Mouse (Mus musculus): ENCODE results near the gene Nbeal2. TPM values are rescaled to one million over a fixed set of nuclear protein-coding genes. Genes with fewer than 3 reads are reported as not detected.
A peak's percentile ranks its signal among the peaks of the same experiment; 100 is the strongest.

Gene Nbeal2
- polyA plus RNA-seq, 1 experiment from 2014 or later = 5.9 TPM

- no peaks in the 10 kb centered on the region for H3K9me3 ChIP-seq (ENCODE audit: control insufficient read depth, low read length)
- H3K36me3 ChIP-seq (ENCODE audit: control insufficient read depth, insufficient read depth) = no peaks in the 10 kb centered on the region
- H3K4me1 ChIP-seq (replicated peaks; ENCODE audit: control insufficient read depth, insufficient read depth, low read length) = peaks cover 16% of the 10 kb centered on the region
- ATAC-seq = peak; percentile 97
- 0% methylated on average over 41 of the region's 41 CpGs for WGBS
- H3K4me3 ChIP-seq (replicated peaks; ENCODE audit: low read length) = peak within 1 kb of the TSS; percentile 63
- H3K9ac ChIP-seq (replicated peaks; ENCODE audit: low read depth, low read length) = peak within 1 kb of the TSS; percentile 77
- peak within 1 kb of the TSS; percentile 79 for H3K27ac ChIP-seq (ENCODE audit: low read length)
- H3K4me2 ChIP-seq (ENCODE audit: low read length) = peak within 1 kb of the TSS; percentile 97
- no peaks in the 10 kb centered on the region for H3K27me3 ChIP-seq (replicated peaks; ENCODE audit: control insufficient read depth, insufficient read depth, low read length)
Observed at GRCm38 (mm10) chr9:110624361-110625166, 29.4 kb downstream of the Nbeal2 start, which contains the start of gene Nradd. Gene Nradd, minus strand, starts transcription at chr9:110624452.

DNA sequence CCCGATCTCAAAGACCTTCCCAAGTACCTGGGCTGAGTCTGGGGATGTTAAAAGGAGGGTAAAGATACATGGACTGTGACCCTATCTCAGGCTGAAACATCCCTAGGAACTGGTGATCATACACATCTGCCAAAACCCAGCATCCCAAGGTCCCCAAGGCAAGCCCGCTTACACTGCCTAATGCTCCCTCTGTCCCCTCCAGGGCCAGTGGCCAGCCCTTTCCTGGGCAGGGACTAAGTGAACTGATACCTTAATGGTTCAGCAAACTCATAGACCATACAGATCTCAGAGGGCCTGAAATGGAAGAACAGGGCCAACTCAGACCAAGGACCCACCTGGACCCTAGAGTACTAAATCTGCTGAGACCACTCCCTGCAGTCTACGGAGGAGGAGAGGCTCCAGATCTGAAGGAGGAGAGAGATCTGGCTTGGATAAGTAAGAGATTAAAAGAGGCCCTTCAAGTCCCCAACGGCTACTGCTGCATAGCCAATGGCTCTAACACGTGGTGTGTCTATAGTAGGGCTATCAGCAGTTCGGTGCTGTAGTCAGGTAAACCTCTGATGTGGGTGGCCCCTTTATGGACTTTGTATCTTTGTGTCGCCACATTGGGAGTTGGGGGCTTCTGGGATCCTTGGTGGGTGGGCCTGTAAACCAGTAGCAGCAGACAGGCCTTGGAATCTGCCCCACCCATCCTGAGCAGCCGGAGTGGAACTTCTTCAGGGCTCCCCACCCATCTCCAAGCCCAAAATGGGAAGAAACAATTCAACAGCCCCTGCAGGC, 30.4 kb downstream of the Nbeal2 start:
- 45% methylated on average over 8 of the region's 8 CpGs for WGBS
- Histone ChIP-seq H3K9ac (replicated peaks; ENCODE audit: low read depth, low read length) (peak overlapping the region; percentile 77), H3K27ac (ENCODE audit: low read length) (no peak overlapping the region), H3K9me3 (ENCODE audit: control insufficient read depth, low read length) (no peaks in the 10 kb centered on the region), H3K4me3 (replicated peaks; ENCODE audit: low read length) (peak overlapping the region; percentile 63), H3K4me2 (ENCODE audit: low read length) (peak overlapping the region; percentile 97), H3K4me1 (replicated peaks; ENCODE audit: control insufficient read depth, insufficient read depth, low read length) (peaks cover 16% of the 10 kb centered on the region), H3K27me3 (replicated peaks; ENCODE audit: control insufficient read depth, insufficient read depth, low read length) (no peaks in the 10 kb centered on the region), H3K36me3 (ENCODE audit: control insufficient read depth, insufficient read depth) (0 out of 2 replicates have a peak, but pooled peaks cover 3% of the 10 kb centered on the region)
- ATAC-seq = no peak

DNA sequence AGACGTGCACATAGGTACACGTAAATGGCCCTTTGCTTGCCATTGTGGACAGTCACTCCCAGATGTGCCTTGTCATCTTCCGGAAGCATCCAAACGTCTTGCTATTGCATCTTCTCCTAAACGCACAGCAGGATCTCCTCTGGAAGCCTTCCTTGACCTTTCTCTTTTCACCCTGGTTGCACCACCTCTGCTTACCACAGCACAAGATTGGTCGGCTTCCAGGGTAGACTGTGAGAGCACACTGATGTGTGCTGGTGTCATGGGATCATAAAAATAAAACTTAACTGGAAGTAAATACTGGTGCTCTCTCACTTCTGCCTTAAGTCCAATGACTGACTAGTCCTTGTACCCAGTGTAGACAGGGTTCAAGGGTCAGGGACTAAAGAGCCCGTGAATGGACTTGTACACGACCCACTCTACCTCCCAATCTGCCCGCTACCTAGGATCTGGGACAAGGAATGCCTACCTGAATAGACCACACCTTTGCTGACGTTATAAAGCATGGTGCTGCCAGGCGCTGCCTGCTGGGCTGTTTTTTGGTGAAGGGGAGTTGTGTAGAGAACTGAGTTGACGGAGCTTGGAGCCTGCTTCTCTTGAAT, 31.2 kb downstream of the Nbeal2 start:
- Histone ChIP-seq H3K4me1 (replicated peaks; ENCODE audit: control insufficient read depth, insufficient read depth, low read length) (peaks cover 16% of the 10 kb centered on the region), H3K36me3 (ENCODE audit: control insufficient read depth, insufficient read depth) (peaks cover 9% of the 10 kb centered on the region; the same call in 1 of the 2 replicates), H3K9me3 (ENCODE audit: control insufficient read depth, low read length) (no peaks in the 10 kb centered on the region), H3K27ac (ENCODE audit: low read length) (no peak overlapping the region), H3K4me2 (ENCODE audit: low read length) (no peak overlapping the region), H3K9ac (replicated peaks; ENCODE audit: low read depth, low read length) (no peak overlapping the region), H3K27me3 (replicated peaks; ENCODE audit: control insufficient read depth, insufficient read depth, low read length) (no peaks in the 10 kb centered on the region), H3K4me3 (replicated peaks; ENCODE audit: low read length) (no peak overlapping the region)
- WGBS = 83% methylated on average over 12 of the region's 12 CpGs
- ATAC-seq = no peak

DNA sequence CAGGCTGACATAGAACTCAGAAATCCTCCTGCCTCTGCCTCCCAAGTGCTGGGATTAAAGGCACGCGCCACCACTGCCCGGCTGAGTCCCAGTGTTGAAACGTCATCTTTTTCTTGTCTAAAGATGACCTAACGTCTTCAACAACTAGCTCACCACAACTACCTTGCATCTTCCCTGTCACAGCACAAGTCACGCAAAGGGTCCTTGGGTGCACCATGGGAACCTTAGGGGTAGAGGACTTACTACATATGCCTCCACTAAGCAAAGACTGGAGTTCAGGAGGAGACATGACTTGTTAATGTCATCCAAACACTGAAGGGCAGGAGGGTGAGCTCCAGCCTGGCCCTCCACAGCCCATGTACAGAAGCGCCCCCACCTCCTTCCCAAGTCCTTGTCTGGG, 33.3 kb downstream of the Nbeal2 start:
- no peak overlapping the region for H3K27ac ChIP-seq (ENCODE audit: low read length)
- H3K4me1 ChIP-seq (replicated peaks; ENCODE audit: control insufficient read depth, insufficient read depth, low read length) = peaks cover 16% of the 10 kb centered on the region
- no peak overlapping the region for H3K9ac ChIP-seq (replicated peaks; ENCODE audit: low read depth, low read length)
- ATAC-seq = no peak
- 92% methylated on average over 7 of the region's 7 CpGs for WGBS
- peaks cover 17% of the 10 kb centered on the region for H3K36me3 ChIP-seq (ENCODE audit: control insufficient read depth, insufficient read depth)
- no peaks in the 10 kb centered on the region for H3K9me3 ChIP-seq (ENCODE audit: control insufficient read depth, low read length)
- no peak overlapping the region for H3K4me3 ChIP-seq (replicated peaks; ENCODE audit: low read length)
- H3K4me2 ChIP-seq (ENCODE audit: low read length) = no peak overlapping the region
- H3K27me3 ChIP-seq (replicated peaks; ENCODE audit: control insufficient read depth, insufficient read depth, low read length) = no peaks in the 10 kb centered on the region

GRCm38 (mm10) chr9:110620180-110620579, 33.8 kb downstream of the Nbeal2 start:
- Histone ChIP-seq H3K4me1 (replicated peaks; ENCODE audit: control insufficient read depth, insufficient read depth, low read length) (peaks cover 13% of the 10 kb centered on the region), H3K27ac (ENCODE audit: low read length) (no peak overlapping the region), H3K4me3 (replicated peaks; ENCODE audit: low read length) (no peak overlapping the region), H3K9me3 (ENCODE audit: control insufficient read depth, low read length) (no peaks in the 10 kb centered on the region), H3K36me3 (ENCODE audit: control insufficient read depth, insufficient read depth) (peaks cover 17% of the 10 kb centered on the region), H3K9ac (replicated peaks; ENCODE audit: low read depth, low read length) (no peak overlapping the region), H3K4me2 (ENCODE audit: low read length) (no peak overlapping the region), H3K27me3 (replicated peaks; ENCODE audit: control insufficient read depth, insufficient read depth, low read length) (no peaks in the 10 kb centered on the region)
- no peak for ATAC-seq
- 84% methylated on average over 7 of the region's 7 CpGs for WGBS

DNA sequence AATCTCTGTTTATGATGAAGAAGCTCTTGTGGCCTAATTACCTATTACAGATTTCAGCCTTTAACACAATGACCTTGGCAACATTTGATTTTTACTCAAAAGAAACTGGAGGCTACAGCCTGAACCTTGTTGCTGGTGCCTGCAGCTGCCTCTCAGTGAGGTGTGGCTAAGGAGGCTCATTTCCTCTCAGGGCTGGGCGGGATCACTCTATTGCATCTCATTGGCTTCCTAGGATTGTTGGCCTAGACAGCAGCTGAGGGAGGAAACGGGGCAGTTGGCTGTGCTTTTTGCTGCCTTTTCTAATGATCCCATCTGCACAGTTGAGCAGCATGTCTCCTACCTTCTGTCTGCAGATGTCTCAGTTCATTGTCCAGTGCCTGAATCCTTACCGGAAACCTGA, 36.9 kb downstream of the Nbeal2 start:
- H3K9ac ChIP-seq (replicated peaks; ENCODE audit: low read depth, low read length) = no peak overlapping the region
- no peaks in the 10 kb centered on the region for H3K4me1 ChIP-seq (replicated peaks; ENCODE audit: control insufficient read depth, insufficient read depth, low read length)
- H3K27me3 ChIP-seq (replicated peaks; ENCODE audit: control insufficient read depth, insufficient read depth, low read length) = no peaks in the 10 kb centered on the region
- no peak overlapping the region for H3K27ac ChIP-seq (ENCODE audit: low read length)
- H3K4me3 ChIP-seq (replicated peaks; ENCODE audit: low read length) = no peak overlapping the region
- H3K4me2 ChIP-seq (ENCODE audit: low read length) = no peak overlapping the region
- H3K36me3 ChIP-seq (ENCODE audit: control insufficient read depth, insufficient read depth) = peaks cover 17% of the 10 kb centered on the region
- no peak for ATAC-seq
- H3K9me3 ChIP-seq (ENCODE audit: control insufficient read depth, low read length) = no peaks in the 10 kb centered on the region
- 75% methylated on average over 3 of the region's 3 CpGs for WGBS

- H3K9ac ChIP-seq (replicated peaks; ENCODE audit: low read depth, low read length) = no peak overlapping the region
Observed at GRCm38 (mm10) chr9:110611471-110611870, 42.5 kb downstream of the Nbeal2 start.

GRCm38 (mm10) chr9:110583521-110583920, 70.4 kb downstream of the Nbeal2 start:
- no peak overlapping the region for H3K9ac ChIP-seq (replicated peaks; ENCODE audit: low read depth, low read length)
- H3K27ac ChIP-seq (ENCODE audit: low read length) = no peak overlapping the region
- no peak overlapping the region for H3K4me3 ChIP-seq (replicated peaks; ENCODE audit: low read length)
- no peaks in the 10 kb centered on the region for H3K4me1 ChIP-seq (replicated peaks; ENCODE audit: control insufficient read depth, insufficient read depth, low read length)
- no peak for ATAC-seq
- no peaks in the 10 kb centered on the region for H3K27me3 ChIP-seq (replicated peaks; ENCODE audit: control insufficient read depth, insufficient read depth, low read length)
- H3K36me3 ChIP-seq (ENCODE audit: control insufficient read depth, insufficient read depth) = peaks cover 4% of the 10 kb centered on the region; the same call in 1 of the 2 replicates
- H3K4me2 ChIP-seq (ENCODE audit: low read length) = no peak overlapping the region
- no peaks in the 10 kb centered on the region for H3K9me3 ChIP-seq (ENCODE audit: control insufficient read depth, low read length)
- 84% methylated on average over 1 of the region's 1 CpGs for WGBS

More at GRCm38 (mm10) chr9:110611471-110611870, 42.5 kb downstream of the Nbeal2 start:
- no peak overlapping the region for H3K4me2 ChIP-seq (ENCODE audit: low read length)
- H3K27me3 ChIP-seq (replicated peaks; ENCODE audit: control insufficient read depth, insufficient read depth, low read length) = no peaks in the 10 kb centered on the region
- no peaks in the 10 kb centered on the region for H3K4me1 ChIP-seq (replicated peaks; ENCODE audit: control insufficient read depth, insufficient read depth, low read length)
- H3K9me3 ChIP-seq (ENCODE audit: control insufficient read depth, low read length) = no peaks in the 10 kb centered on the region
- H3K27ac ChIP-seq (ENCODE audit: low read length) = no peak overlapping the region
- no peak for ATAC-seq
- no peak overlapping the region for H3K4me3 ChIP-seq (replicated peaks; ENCODE audit: low read length)
- 86% methylated on average over 3 of the region's 3 CpGs for WGBS
- H3K36me3 ChIP-seq (ENCODE audit: control insufficient read depth, insufficient read depth) = 0 out of 2 replicates have a peak, but pooled peaks cover 6% of the 10 kb centered on the region

DNA sequence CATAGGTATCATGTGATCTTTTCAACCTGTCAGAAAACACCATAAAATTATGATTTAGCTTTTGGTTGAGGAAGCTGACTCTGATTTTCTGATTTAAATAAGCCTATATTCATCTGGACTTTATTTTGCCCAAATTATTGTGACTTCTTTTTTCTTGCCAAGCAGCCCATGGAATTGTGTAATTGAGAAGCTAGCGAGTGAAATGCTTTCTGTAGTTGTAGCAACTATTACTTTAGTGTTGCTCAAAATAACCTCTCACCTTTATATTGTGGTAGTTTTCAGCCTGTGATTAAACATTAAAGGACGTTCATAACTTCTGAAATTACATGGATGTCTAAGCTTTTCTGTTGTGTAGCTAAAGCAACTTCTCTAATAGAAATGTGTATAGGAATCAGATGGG, 71.8 kb downstream of the Nbeal2 start:
- 84% methylated on average over 2 of the region's 2 CpGs for WGBS
- Histone ChIP-seq H3K27me3 (replicated peaks; ENCODE audit: control insufficient read depth, insufficient read depth, low read length) (no peaks in the 10 kb centered on the region), H3K4me1 (replicated peaks; ENCODE audit: control insufficient read depth, insufficient read depth, low read length) (no peaks in the 10 kb centered on the region), H3K36me3 (ENCODE audit: control insufficient read depth, insufficient read depth) (0 out of 2 replicates have a peak, but pooled peaks cover 3% of the 10 kb centered on the region), H3K27ac (ENCODE audit: low read length) (no peak overlapping the region), H3K4me2 (ENCODE audit: low read length) (no peak overlapping the region), H3K9me3 (ENCODE audit: control insufficient read depth, low read length) (no peaks in the 10 kb centered on the region), H3K4me3 (replicated peaks; ENCODE audit: low read length) (no peak overlapping the region), H3K9ac (replicated peaks; ENCODE audit: low read depth, low read length) (no peak overlapping the region)
- no peak for ATAC-seq
